Mouse (Mus musculus): ENCODE results near the gene Cenpo. TPM values are rescaled to one million over a fixed set of nuclear protein-coding genes. Genes with fewer than 3 reads are reported as not detected.

The Cenpo gene
- 9.8 and 11.1 TPM in 2 replicates for polyA plus RNA-seq (2015; fragmentation: Nextera tagmentation; extraction: Ambion mirVana)

- Histone ChIP-seq H3K9ac (ENCODE audit: low read depth, low read length) (peak within 1 kb of the TSS; percentile 78), H3K9me3 (ENCODE audit: control insufficient read depth, low read length) (no peaks in the 10 kb centered on the region), H3K36me3 (ENCODE audit: control insufficient read depth, insufficient read depth, low read length) (no peaks in the 10 kb centered on the region), H3K27ac (ENCODE audit: low read length) (peak within 1 kb of the TSS; percentile 96), H3K4me3 (ENCODE audit: low read length) (peak within 1 kb of the TSS; percentile 73), H3K27me3 (replicated peaks; ENCODE audit: control insufficient read depth, insufficient read depth, low read length) (no peaks in the 10 kb centered on the region), H3K4me2 (ENCODE audit: low read depth, low read length) (peak within 1 kb of the TSS; percentile 68), H3K4me1 (ENCODE audit: control insufficient read depth, insufficient read depth, low read length) (peaks cover 5% of the 10 kb centered on the region)
- under 1% methylated on average over 50 of the region's 50 CpGs for WGBS
- ATAC-seq: peak; percentile 99
Measured at GRCm38 (mm10) chr12:4233572-4234508, at the start of gene Cenpo, which contains the start of gene Ptrhd1. Cenpo (minus strand) TSS chr12:4234294. Ptrhd1 (plus strand) TSS chr12:4234027.

GRCm38 (mm10) chr12:4279878-4280277 is 45.8 kb upstream of the Cenpo start:
- WGBS: 91% methylated on average over 3 of the region's 3 CpGs
- Histone ChIP-seq H3K4me3 (ENCODE audit: low read length) (no peak overlapping the region), H3K4me1 (ENCODE audit: control insufficient read depth, insufficient read depth, low read length) (no peaks in the 10 kb centered on the region), H3K4me2 (ENCODE audit: low read depth, low read length) (no peak overlapping the region), H3K27ac (ENCODE audit: low read length) (no peak overlapping the region), H3K27me3 (replicated peaks; ENCODE audit: control insufficient read depth, insufficient read depth, low read length) (no peaks in the 10 kb centered on the region), H3K9me3 (ENCODE audit: control insufficient read depth, low read length) (no peaks in the 10 kb centered on the region), H3K36me3 (ENCODE audit: control insufficient read depth, insufficient read depth, low read length) (no peaks in the 10 kb centered on the region), H3K9ac (ENCODE audit: low read depth, low read length) (no peak overlapping the region)
- no peak for ATAC-seq

- Histone ChIP-seq H3K4me3 (ENCODE audit: low read length) (no peak overlapping the region), H3K9me3 (ENCODE audit: control insufficient read depth, low read length) (no peaks in the 10 kb centered on the region), H3K27ac (ENCODE audit: low read length) (no peak overlapping the region), H3K27me3 (replicated peaks; ENCODE audit: control insufficient read depth, insufficient read depth, low read length) (no peaks in the 10 kb centered on the region), H3K36me3 (ENCODE audit: control insufficient read depth, insufficient read depth, low read length) (peaks cover 4% of the 10 kb centered on the region), H3K4me2 (ENCODE audit: low read depth, low read length) (no peak overlapping the region), H3K9ac (ENCODE audit: low read depth, low read length) (no peak overlapping the region), H3K4me1 (ENCODE audit: control insufficient read depth, insufficient read depth, low read length) (no peaks in the 10 kb centered on the region)
- ATAC-seq: no peak
- 86% methylated on average over 3 of the region's 3 CpGs for WGBS
Measured at GRCm38 (mm10) chr12:4278978-4279755, 45.1 kb upstream of the Cenpo start.

- H3K27me3 ChIP-seq (replicated peaks; ENCODE audit: control insufficient read depth, insufficient read depth, low read length): no peaks in the 10 kb centered on the region
- H3K4me1 ChIP-seq (ENCODE audit: control insufficient read depth, insufficient read depth, low read length): no peaks in the 10 kb centered on the region
- H3K9ac ChIP-seq (ENCODE audit: low read depth, low read length): no peak overlapping the region
- H3K9me3 ChIP-seq (ENCODE audit: control insufficient read depth, low read length): no peaks in the 10 kb centered on the region
- no peak overlapping the region for H3K4me3 ChIP-seq (ENCODE audit: low read length)
- H3K36me3 ChIP-seq (ENCODE audit: control insufficient read depth, insufficient read depth, low read length): peaks cover 10% of the 10 kb centered on the region
- no peak overlapping the region for H3K4me2 ChIP-seq (ENCODE audit: low read depth, low read length)
- no peak for ATAC-seq
- no peak overlapping the region for H3K27ac ChIP-seq (ENCODE audit: low read length)
- WGBS: 90% methylated on average over 6 of the region's 6 CpGs
Measured at GRCm38 (mm10) chr12:4271078-4271477, 37.0 kb upstream of the Cenpo start.

- H3K9ac ChIP-seq (ENCODE audit: low read depth, low read length): no peak overlapping the region
- no peak overlapping the region for H3K4me2 ChIP-seq (ENCODE audit: low read depth, low read length)
- no peak for ATAC-seq
- peaks cover 6% of the 10 kb centered on the region for H3K36me3 ChIP-seq (ENCODE audit: control insufficient read depth, insufficient read depth, low read length)
- H3K4me3 ChIP-seq (ENCODE audit: low read length): no peak overlapping the region
- 93% methylated on average over 4 of the region's 4 CpGs for whole genome bisulfite sequencing
- H3K4me1 ChIP-seq (ENCODE audit: control insufficient read depth, insufficient read depth, low read length): no peaks in the 10 kb centered on the region
- H3K9me3 ChIP-seq (ENCODE audit: control insufficient read depth, low read length): no peaks in the 10 kb centered on the region
- no peaks in the 10 kb centered on the region for H3K27me3 ChIP-seq (replicated peaks; ENCODE audit: control insufficient read depth, insufficient read depth, low read length)
- no peak overlapping the region for H3K27ac ChIP-seq (ENCODE audit: low read length)
Measured at GRCm38 (mm10) chr12:4267765-4268164, 33.7 kb upstream of the Cenpo start.

GRCm38 (mm10) chr12:4252742-4253655 is 18.9 kb upstream of the Cenpo start:
- H3K27ac ChIP-seq (ENCODE audit: low read length): no peak overlapping the region
- H3K9ac ChIP-seq (ENCODE audit: low read depth, low read length): no peak overlapping the region
- ATAC-seq: peak; percentile 33; the same call in 1 of the 2 replicates
- H3K4me3 ChIP-seq (ENCODE audit: low read length): no peak overlapping the region
- no peaks in the 10 kb centered on the region for H3K27me3 ChIP-seq (replicated peaks; ENCODE audit: control insufficient read depth, insufficient read depth, low read length)
- H3K4me1 ChIP-seq (ENCODE audit: control insufficient read depth, insufficient read depth, low read length): no peaks in the 10 kb centered on the region
- H3K4me2 ChIP-seq (ENCODE audit: low read depth, low read length): no peak overlapping the region
- 83% methylated on average over 16 of the region's 16 CpGs for WGBS
- H3K9me3 ChIP-seq (ENCODE audit: control insufficient read depth, low read length): no peaks in the 10 kb centered on the region
- H3K36me3 ChIP-seq (ENCODE audit: control insufficient read depth, insufficient read depth, low read length): no peaks in the 10 kb centered on the region; the same call in 1 of the 2 replicates

- no peak overlapping the region for H3K4me3 ChIP-seq (ENCODE audit: low read length)
- no peaks in the 10 kb centered on the region for H3K4me1 ChIP-seq (ENCODE audit: control insufficient read depth, insufficient read depth, low read length)
- no peaks in the 10 kb centered on the region for H3K9me3 ChIP-seq (ENCODE audit: control insufficient read depth, low read length)
- no peak overlapping the region for H3K4me2 ChIP-seq (ENCODE audit: low read depth, low read length)
- no peak for ATAC-seq
- no peak overlapping the region for H3K9ac ChIP-seq (ENCODE audit: low read depth, low read length)
- H3K36me3 ChIP-seq (ENCODE audit: control insufficient read depth, insufficient read depth, low read length): no peaks in the 10 kb centered on the region
- H3K27ac ChIP-seq (ENCODE audit: low read length): no peak overlapping the region
- WGBS: 87% methylated on average over 6 of the region's 6 CpGs
- H3K27me3 ChIP-seq (replicated peaks; ENCODE audit: control insufficient read depth, insufficient read depth, low read length): no peaks in the 10 kb centered on the region
Measured at GRCm38 (mm10) chr12:4249786-4250185, 15.7 kb upstream of the Cenpo start.

- H3K4me1 ChIP-seq (ENCODE audit: control insufficient read depth, insufficient read depth, low read length): no peaks in the 10 kb centered on the region
- H3K9me3 ChIP-seq (ENCODE audit: control insufficient read depth, low read length): no peaks in the 10 kb centered on the region
- H3K27ac ChIP-seq (ENCODE audit: low read length): no peak overlapping the region
- WGBS: 66% methylated on average over 10 of the region's 10 CpGs
- H3K9ac ChIP-seq (ENCODE audit: low read depth, low read length): no peak overlapping the region
- no peak overlapping the region for H3K4me3 ChIP-seq (ENCODE audit: low read length)
- H3K4me2 ChIP-seq (ENCODE audit: low read depth, low read length): no peak overlapping the region
- ATAC-seq: peak; percentile 79
- H3K36me3 ChIP-seq (ENCODE audit: control insufficient read depth, insufficient read depth, low read length): no peaks in the 10 kb centered on the region
- H3K27me3 ChIP-seq (replicated peaks; ENCODE audit: control insufficient read depth, insufficient read depth, low read length): no peaks in the 10 kb centered on the region
Measured at GRCm38 (mm10) chr12:4245742-4246141, 11.6 kb upstream of the Cenpo start.

All from intestine, embryonic 16.5 days (tissue).